Comparison of ENCODE assay signal across 13 mouse cellular contexts in the genomic region with DNA sequence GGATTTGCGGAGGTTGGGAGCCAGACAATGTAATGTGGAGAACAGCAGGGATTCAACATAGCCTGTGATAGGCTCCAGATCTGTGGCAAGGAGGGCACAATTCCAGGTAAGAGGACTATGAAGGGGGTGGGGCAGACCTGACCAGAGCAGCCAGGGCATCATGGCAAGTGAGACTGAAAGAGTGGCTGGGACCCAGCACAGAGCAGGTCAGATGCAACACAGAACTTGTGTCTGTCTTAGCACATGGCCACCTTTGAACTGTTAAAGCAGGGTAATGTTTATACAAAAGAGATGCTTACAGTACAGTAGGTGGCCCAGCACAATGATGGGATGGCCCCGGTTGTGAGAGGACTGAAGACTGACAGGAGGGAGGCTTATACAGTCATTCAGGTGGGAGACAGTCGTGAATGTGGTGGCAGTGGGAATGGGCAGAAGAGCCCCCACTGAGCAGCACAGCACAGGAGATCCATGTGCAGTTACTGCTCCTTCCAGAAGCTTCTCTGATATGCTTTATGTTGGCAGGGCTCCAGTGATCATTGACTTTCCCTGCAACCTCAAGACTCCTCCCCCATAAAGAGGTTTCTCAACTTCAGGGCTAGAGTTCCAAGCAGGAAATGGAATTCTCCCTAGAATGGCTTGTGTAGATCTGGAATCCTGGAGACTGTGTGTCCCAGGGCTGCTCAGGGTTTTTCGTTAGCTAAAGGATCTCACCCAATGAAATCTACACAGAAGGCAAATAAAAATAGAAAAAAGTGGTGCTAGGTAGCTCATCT. TPM values are rescaled to one million over a fixed set of nuclear protein-coding genes. Genes with fewer than 3 reads are reported as not detected.
DNase-seq lines count a peak whose midpoint lies in the region; ATAC-seq and TF ChIP-seq lines count a peak whose summit lies in the region.
"Had no signal": no experiment of that assay in that cellular context is flagged by ENCODE, and none has a peak within 500 bp of the region (broad histone marks: within the 10 kb centered on the region; RNA-seq: fewer than 3 reads in every experiment).

No protein-coding gene starts in this region.

- H3K27me3 ChIP-seq in intestine, embryonic 15.5 days (replicated peaks) = no peaks in the 10 kb centered on the region
- no peaks in the 10 kb centered on the region for H3K27me3 ChIP-seq in intestine, postnatal 0 days (replicated peaks; ENCODE audit: control insufficient read depth, insufficient read depth, low read length)
- H3K27me3 ChIP-seq in stomach, embryonic 14.5 days (ENCODE audit: control insufficient read depth, insufficient read depth, low read length) = no peaks in the 10 kb centered on the region
- no peaks in the 10 kb centered on the region for H3K27me3 ChIP-seq in stomach, postnatal 0 days (ENCODE audit: control insufficient read depth, insufficient read depth, low read length)
- H3K27me3 ChIP-seq in neural tube, embryonic 15.5 days (replicated peaks) = no peaks in the 10 kb centered on the region
- H3K27me3 ChIP-seq: neural tube, embryonic 12.5 days had no signal

- no peak for TF ChIP-seq CTCF in intestine, postnatal 0 days (IDR thresholded peaks at IDR 0.05; ENCODE audit: low read depth)
- TF ChIP-seq CTCF in stomach, postnatal 0 days (IDR thresholded peaks at IDR 0.05; ENCODE audit: low read depth) = no peak

- no peak overlapping the region for H3K27ac ChIP-seq in intestine, embryonic 15.5 days
- H3K27ac ChIP-seq in intestine, postnatal 0 days (ENCODE audit: low read depth, low read length) = no peak overlapping the region
- H3K27ac ChIP-seq in stomach, embryonic 14.5 days (ENCODE audit: low read length) = no peak overlapping the region
- no peak overlapping the region for H3K27ac ChIP-seq in stomach, postnatal 0 days (replicated peaks)
- H3K27ac ChIP-seq in neural tube, embryonic 15.5 days (replicated peaks) = no peak overlapping the region
- H3K27ac ChIP-seq: neural tube, embryonic 12.5 days had no signal

- no peak overlapping the region for H3K9ac ChIP-seq in intestine, embryonic 15.5 days
- no peak overlapping the region for H3K9ac ChIP-seq in intestine, postnatal 0 days (ENCODE audit: low read depth, low read length)
- H3K9ac ChIP-seq in stomach, embryonic 14.5 days (replicated peaks; ENCODE audit: low read depth, low read length) = no peak overlapping the region
- H3K9ac ChIP-seq in stomach, postnatal 0 days (ENCODE audit: low read length) = no peak overlapping the region
- H3K9ac ChIP-seq in neural tube, embryonic 15.5 days (replicated peaks) = no peak overlapping the region
- H3K9ac ChIP-seq: neural tube, embryonic 12.5 days had no signal

- H3K4me1 ChIP-seq in intestine, embryonic 15.5 days (replicated peaks) = 0 out of 2 replicates have a peak, but pooled peaks cover 8% of the 10 kb centered on the region
- no peaks in the 10 kb centered on the region for H3K4me1 ChIP-seq in intestine, postnatal 0 days (replicated peaks; ENCODE audit: control insufficient read depth, insufficient read depth, low read length)
- no peaks in the 10 kb centered on the region for H3K4me1 ChIP-seq in stomach, embryonic 14.5 days (ENCODE audit: control insufficient read depth, insufficient read depth, low read length)
- 0 out of 2 replicates have a peak, but pooled peaks cover 3% of the 10 kb centered on the region for H3K4me1 ChIP-seq in stomach, postnatal 0 days (replicated peaks; ENCODE audit: control insufficient read depth, insufficient read depth)
- no peaks in the 10 kb centered on the region for H3K4me1 ChIP-seq in neural tube, embryonic 15.5 days
- H3K4me1 ChIP-seq: neural tube, embryonic 12.5 days had no signal

- no peak overlapping the region for H3K4me2 ChIP-seq in intestine, embryonic 15.5 days (replicated peaks)
- H3K4me2 ChIP-seq in intestine, postnatal 0 days (replicated peaks; ENCODE audit: low read depth) = no peak overlapping the region
- H3K4me2 ChIP-seq in stomach, embryonic 14.5 days (replicated peaks; ENCODE audit: low read depth, low read length) = no peak overlapping the region
- H3K4me2 ChIP-seq in stomach, postnatal 0 days (replicated peaks; ENCODE audit: low read depth) = no peak overlapping the region
- H3K4me2 ChIP-seq in neural tube, embryonic 15.5 days = no peak overlapping the region
- H3K4me2 ChIP-seq: neural tube, embryonic 12.5 days had no signal

- DNase-seq in adrenal gland, postnatal 10 days = peak; percentile 23
- DNase-seq in adrenal gland, adult 8-10 months = no peak
- no peak for DNase-seq in stomach, postnatal 0 days (ENCODE audit: low spot score)
- no peak for DNase-seq in right cerebral cortex, postnatal 14 days
- DNase-seq: cerebellum, postnatal 36 days; right cerebral cortex, adult 18-20 months had no signal

- no peaks in the 10 kb centered on the region for H3K9me3 ChIP-seq in intestine, embryonic 15.5 days
- no peaks in the 10 kb centered on the region for H3K9me3 ChIP-seq in intestine, postnatal 0 days (ENCODE audit: control insufficient read depth)
- H3K9me3 ChIP-seq in stomach, embryonic 14.5 days (ENCODE audit: control insufficient read depth, low read depth, low read length) = no peaks in the 10 kb centered on the region
- H3K9me3 ChIP-seq in stomach, postnatal 0 days (ENCODE audit: control insufficient read depth, low read length) = no peaks in the 10 kb centered on the region
- no peaks in the 10 kb centered on the region for H3K9me3 ChIP-seq in neural tube, embryonic 15.5 days (replicated peaks)
- H3K9me3 ChIP-seq: neural tube, embryonic 12.5 days had no signal

- TF ChIP-seq EP300 in stomach, postnatal 0 days (optimal IDR thresholded peaks at IDR 0.05) = no peak

- no peaks in the 10 kb centered on the region for H3K36me3 ChIP-seq in intestine, embryonic 15.5 days
- H3K36me3 ChIP-seq in intestine, postnatal 0 days (ENCODE audit: control insufficient read depth, insufficient read depth) = no peaks in the 10 kb centered on the region
- H3K36me3 ChIP-seq in stomach, embryonic 14.5 days (ENCODE audit: control insufficient read depth, insufficient read depth, low read length) = no peaks in the 10 kb centered on the region
- H3K36me3 ChIP-seq in stomach, postnatal 0 days (ENCODE audit: control insufficient read depth, insufficient read depth, low read length) = no peaks in the 10 kb centered on the region
- no peaks in the 10 kb centered on the region for H3K36me3 ChIP-seq in neural tube, embryonic 15.5 days
- H3K36me3 ChIP-seq: neural tube, embryonic 12.5 days had no signal

- peak; percentile 51; the same call in 1 of the 2 replicates for ATAC-seq in intestine, embryonic 15.5 days
- ATAC-seq in intestine, postnatal 0 days = no peak
- ATAC-seq in stomach, embryonic 14.5 days (ENCODE audit: insufficient number of reproducible peaks, insufficient read depth, low FRiP score, low read depth) = peak; percentile 14; the same call in 1 of the 2 replicates
- no peak for ATAC-seq in stomach, postnatal 0 days (ENCODE audit: low FRiP score, low TSS enrichment)
- ATAC-seq in neural tube, embryonic 15.5 days (ENCODE audit: low FRiP score) = no peak

- H3K4me3 ChIP-seq in intestine, embryonic 15.5 days (replicated peaks) = no peak overlapping the region
- no peak overlapping the region for H3K4me3 ChIP-seq in intestine, postnatal 0 days (ENCODE audit: low read depth, low read length)
- H3K4me3 ChIP-seq in stomach, embryonic 14.5 days (ENCODE audit: low read depth, low read length) = no peak overlapping the region
- H3K4me3 ChIP-seq in stomach, postnatal 0 days (ENCODE audit: low read depth, low read length) = no peak overlapping the region
- H3K4me3 ChIP-seq in neural tube, embryonic 15.5 days (replicated peaks) = no peak overlapping the region
- H3K4me3 ChIP-seq: neural tube, embryonic 12.5 days had no signal

- WGBS in intestine, embryonic 15.5 days = 61% methylated on average over 4 of the region's 4 CpGs
- WGBS in intestine, postnatal 0 days = 73% methylated on average over 4 of the region's 4 CpGs
- 81% methylated on average over 4 of the region's 4 CpGs for WGBS in stomach, embryonic 14.5 days
- 73% methylated on average over 4 of the region's 4 CpGs for WGBS in stomach, postnatal 0 days
- 80% methylated on average over 4 of the region's 4 CpGs for WGBS in neural tube, embryonic 15.5 days

RNA-seq across cellular contexts. Expression of gene Aox4, which starts 27.5 kb away (rescaled TPM):
- total RNA-seq in adrenal gland, postnatal 10 days (2021) = under 1 TPM; 0.06 to 0.15 TPM
- not detected for total RNA-seq in adrenal gland, adult 8-10 months (2022)
- 0.04 and 0.05 TPM in 2 replicates for polyA plus RNA-seq in intestine, embryonic 15.5 days (2015; fragmentation: Nextera tagmentation; extraction: Ambion mirVana)
- not detected in 2 replicates for polyA plus RNA-seq in intestine, postnatal 0 days (2015; fragmentation: Nextera tagmentation; extraction: Ambion mirVana)
- 0.30 and 0.64 TPM in 2 replicates for polyA plus RNA-seq in stomach, embryonic 14.5 days (2014; fragmentation: Nextera tagmentation; extraction: Ambion mirVana)
- 24.8 and 26.3 TPM in 2 replicates for polyA plus RNA-seq in stomach, postnatal 0 days (2015; fragmentation: Nextera tagmentation; extraction: Ambion mirVana)
- 0.42 and 0.68 TPM in 2 replicates for polyA plus RNA-seq in neural tube, embryonic 15.5 days (2015; fragmentation: Nextera tagmentation; extraction: Ambion mirVana)

RNA-seq across cellular contexts. Expression of gene Aox2, which starts 40.4 kb away (rescaled TPM):
- total RNA-seq in adrenal gland, postnatal 10 days (2021) = under 1 TPM; 0.06 to 0.12 TPM
- under 1 TPM in 3 of 4 experiments, not detected in 1; 0.06 to 0.15 (median 0.07) TPM for total RNA-seq in adrenal gland, adult 8-10 months (2022)
- 0.03 TPM in 1 of 2 replicates, not detected in the other for polyA plus RNA-seq in intestine, embryonic 15.5 days (2015; fragmentation: Nextera tagmentation; extraction: Ambion mirVana)
- 0.07 and 0.10 TPM in 2 replicates for polyA plus RNA-seq in intestine, postnatal 0 days (2015; fragmentation: Nextera tagmentation; extraction: Ambion mirVana)
- 0.10 TPM in 2 replicates for polyA plus RNA-seq in stomach, embryonic 14.5 days (2014; fragmentation: Nextera tagmentation; extraction: Ambion mirVana)
- 0.01 and 0.04 TPM in 2 replicates for polyA plus RNA-seq in stomach, postnatal 0 days (2015; fragmentation: Nextera tagmentation; extraction: Ambion mirVana)
- polyA plus RNA-seq in neural tube, embryonic 15.5 days (2015; fragmentation: Nextera tagmentation; extraction: Ambion mirVana) = 0.04 and 0.10 TPM in 2 replicates
- total RNA-seq: hematopoietic stem cell, adult 5-6 weeks; left cerebral cortex, postnatal 36 days had no signal
- polyA plus RNA-seq: neural tube, embryonic 12.5 days had no signal

Comparison
In these comparisons a context has a peak if more than half of its experiments do, and no peak if none do; other contexts are left out.
1. ATAC-seq: peak in intestine, embryonic 15.5 days (single experiment) and stomach, embryonic 14.5 days (single experiment); none in intestine, postnatal 0 days (single experiment), stomach, postnatal 0 days (single experiment) and neural tube, embryonic 15.5 days (single experiment).
2. RNA of gene Aox4, which starts 27.5 kb away (polyA plus RNA-seq): 24.8 to 26.3 TPM in stomach, postnatal 0 days; 0.42 to 0.68 TPM in neural tube, embryonic 15.5 days, 0.30 to 0.64 TPM in stomach, embryonic 14.5 days, 0.04 to 0.05 TPM in intestine, embryonic 15.5 days and not detected in intestine, postnatal 0 days; every median in the first group is over 10 times any median in the second.